Mouse (Mus musculus) heart, embryonic 13.5 days (tissue): ENCODE results near the gene Rrnad1. TPM values are rescaled to one million over a fixed set of nuclear protein-coding genes. Genes with fewer than 3 reads are reported as not detected.
A peak's percentile ranks its signal among the peaks of the same experiment; 100 is the strongest.

Source experiments
- ATAC-seq: fragments of 200-750 bp; cut with Nextera tagmentation; 2 replicates; pipeline ENCODE4 v1.8.0; 2017; ENCODE audit warnings: moderate TSS enrichment; ENCODE audit not compliant: insufficient number of reproducible peaks, low FRiP score, low TSS enrichment; ENCODE audit errors: extremely low read depth
- H3K27ac ChIP-seq: fragments of 300-500 bp; sonication (generic); replicated peaks from 2 replicates; pipeline ENCODE4 v1.5.1; 2015; ENCODE audit warnings: moderate library complexity, mild to moderate bottlenecking, inconsistent platforms
- H3K27me3 ChIP-seq: fragments of 300-500 bp; sonication (generic); replicated peaks from 2 replicates; pipeline ENCODE4 v1.6.1; 2015; ENCODE audit warnings: mild to moderate bottlenecking, inconsistent platforms
- H3K36me3 ChIP-seq: fragments of 300-500 bp; sonication (generic); 2 replicates; pipeline ENCODE4 v1.6.1; 2015; ENCODE audit warnings: mild to moderate bottlenecking, inconsistent platforms
- H3K4me1 ChIP-seq: fragments of 300-500 bp; sonication (generic); 2 replicates; pipeline ENCODE4 v1.6.1; 2015; ENCODE audit warnings: inconsistent platforms
- H3K4me2 ChIP-seq: fragments of 300-500 bp; sonication (generic); 2 replicates; pipeline ENCODE4 v1.6.1; 2015; ENCODE audit warnings: inconsistent platforms, mild to moderate bottlenecking, moderate library complexity
- H3K4me3 ChIP-seq: fragments of 300-500 bp; sonication (generic); 2 replicates; pipeline ENCODE4 v1.5.1; 2015; ENCODE audit warnings: moderate library complexity, mild to moderate bottlenecking, inconsistent platforms
- H3K9ac ChIP-seq: fragments of 300-500 bp; sonication (generic); 2 replicates; pipeline ENCODE4 v1.6.1; 2015; ENCODE audit warnings: inconsistent platforms, mild to moderate bottlenecking, moderate library complexity
- H3K9me3 ChIP-seq: fragments of 300-500 bp; sonication (generic); 2 replicates; pipeline ENCODE4 v1.6.1; 2016; ENCODE audit warnings: inconsistent platforms
- WGBS: fragments of 180-500 bp; shearing (Covaris S2); methylation state at CpG from one replicate; pipeline ENCODE4 v1.1.7; 2015; ENCODE audit warnings: mixed read lengths; 5-methylcytosine and 5-hydroxymethylcytosine counted together
- polyA plus RNA-seq: library from polyadenylated mRNA; unstranded; fragments of >200 nt; fragmentation: Nextera tagmentation; extraction: Ambion mirVana; gene quantifications from 2 replicates; pipeline ENCODE4 v1.2.1, GENCODE M21; 2015

The Rrnad1 gene
- polyA plus RNA-seq, 1 experiment from 2014 or later = 16.0 TPM

DNA sequence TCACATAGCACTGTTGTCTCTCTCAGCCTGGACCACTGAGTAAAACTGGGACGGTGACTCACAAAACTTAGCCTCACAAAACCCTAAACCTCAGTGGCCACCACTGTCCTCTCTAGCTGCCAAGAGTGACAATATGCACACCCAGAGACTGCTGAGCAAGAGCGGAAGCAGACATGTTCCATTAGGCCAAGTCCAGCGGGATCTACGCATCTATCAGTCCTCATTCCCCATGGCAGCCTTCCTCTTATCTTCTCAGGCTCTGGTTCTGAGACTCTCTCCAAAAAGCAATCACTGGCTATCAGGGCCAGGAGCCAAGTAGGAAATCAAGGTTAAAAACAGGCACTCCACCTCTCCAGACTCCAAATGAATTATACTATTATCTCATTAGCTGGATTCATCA is 52.8 kb downstream of the Rrnad1 start:
- peaks cover 62% of the 10 kb centered on the region for H3K36me3 ChIP-seq
- H3K9ac ChIP-seq = no peak overlapping the region
- WGBS = 61% methylated on average over 4 of the region's 4 CpGs
- no peaks in the 10 kb centered on the region for H3K9me3 ChIP-seq
- no peaks in the 10 kb centered on the region for H3K27me3 ChIP-seq
- ATAC-seq = no peak
- peak overlapping the region; percentile 39; the same call in 1 of the 2 replicates for H3K27ac ChIP-seq
- peaks cover 17% of the 10 kb centered on the region for H3K4me1 ChIP-seq
- no peak overlapping the region for H3K4me3 ChIP-seq
- H3K4me2 ChIP-seq = no peak overlapping the region

Other genes starting within 250 kb of the Rrnad1 start
- gene Lrrc71, start 182.1 kb downstream of the Rrnad1 start, polyA plus RNA-seq = 0.25 TPM in 1 of 2 replicates, not detected in the other
- gene Ntrk1, start 135.6 kb downstream of the Rrnad1 start, polyA plus RNA-seq = 0.66 and 1.5 TPM in 2 replicates
- gene Insrr, start 133.8 kb downstream of the Rrnad1 start, polyA plus RNA-seq = 0.06 and 0.08 TPM in 2 replicates
- 17.1 and 18.1 TPM in 2 replicates for gene Pear1, start 106.4 kb downstream of the Rrnad1 start, polyA plus RNA-seq
- gene Sh2d2a, start 84.0 kb downstream of the Rrnad1 start, polyA plus RNA-seq = 0.04 and 0.17 TPM in 2 replicates
- gene Prcc, start 45.1 kb downstream of the Rrnad1 start, polyA plus RNA-seq = 9.7 and 11.7 TPM in 2 replicates
- 127 and 141 TPM in 2 replicates for gene Hdgf, start 24.4 kb downstream of the Rrnad1 start, polyA plus RNA-seq
- gene Mrpl24, start 11.2 kb downstream of the Rrnad1 start, polyA plus RNA-seq = 55.0 and 57.2 TPM in 2 replicates
- 28.9 and 30.1 TPM in 2 replicates for gene Isg20l2, start 403 bp downstream of the Rrnad1 start, polyA plus RNA-seq
- gene Crabp2, start 17.9 kb upstream of the Rrnad1 start, polyA plus RNA-seq = 6.2 and 8.4 TPM in 2 replicates
- 18.7 and 18.9 TPM in 2 replicates for gene Nes, start 40.4 kb upstream of the Rrnad1 start, polyA plus RNA-seq
- 0.07 TPM in 1 of 2 replicates, not detected in the other for gene Bcan, start 69.5 kb upstream of the Rrnad1 start, polyA plus RNA-seq
- not detected in 2 replicates for gene Hapln2, start 96.9 kb upstream of the Rrnad1 start, polyA plus RNA-seq
- 18.7 and 20.9 TPM in 2 replicates for gene Gpatch4, start 112.4 kb upstream of the Rrnad1 start, polyA plus RNA-seq
- 144 and 156 TPM in 2 replicates for gene Naxe, start 127.8 kb upstream of the Rrnad1 start, polyA plus RNA-seq
- not detected in 2 replicates for gene Ttc24, start 147.6 kb upstream of the Rrnad1 start, polyA plus RNA-seq
- 22.7 and 24.2 TPM in 2 replicates for gene Iqgap3, start 151.3 kb upstream of the Rrnad1 start, polyA plus RNA-seq
- 35.5 and 37.1 TPM in 2 replicates for gene Mef2d, start 211.7 kb upstream of the Rrnad1 start, polyA plus RNA-seq